Mouse (Mus musculus): Measurements from ENCODE around the gene G3bp2. TPM values are rescaled to one million over a fixed set of nuclear protein-coding genes. Genes with fewer than 3 reads are reported as not detected.

The G3bp2 gene
- total RNA-seq, 2 experiments from 2014 or later, result 59.1 to 61.2 TPM

- intact Hi-C loops (cut with DNase I), result no loop called here
Observed at GRCm38 (mm10) chr5:92050419-92050818, 33.1 kb downstream of the G3bp2 start.

GRCm38 (mm10) chr5:92043783-92044182 lies 39.7 kb downstream of the G3bp2 start, which contains the start of gene Cdkl2:
Gene Cdkl2 (minus strand): TSS chr5:92043883.
- no peak for DNase-seq
- intact Hi-C loops (cut with DNase I), result loop anchor here (2.0 to 5.0 kb wide), 2 partner anchors 39 to 81 kb away; partner anchors contain the start of genes G3bp2 and Rchy1

More at GRCm38 (mm10) chr5:92050419-92050818, 33.1 kb downstream of the G3bp2 start:
- no peak for DNase-seq

GRCm38 (mm10) chr5:92042377-92043348 lies 40.9 kb downstream of the G3bp2 start:
- intact Hi-C loops (cut with DNase I), result loop anchor here (2.0 to 5.0 kb wide), 2 partner anchors 40 to 80 kb away; partner anchors contain the start of genes G3bp2 and Rchy1
- DNase-seq, result peak; percentile 92 to 93

- no peak for DNase-seq
- intact Hi-C loops (cut with DNase I), result no loop called here
Observed at GRCm38 (mm10) chr5:92019960-92020359, 63.6 kb downstream of the G3bp2 start.

- intact Hi-C loops (cut with DNase I), result no loop called here
- no peak for DNase-seq
Observed at GRCm38 (mm10) chr5:92011756-92012155, 71.8 kb downstream of the G3bp2 start.

- no peak for DNase-seq
- intact Hi-C loops (cut with DNase I), result loop anchor here (5.0 kb wide), 1 partner anchor 263 kb away; no protein-coding TSS in a partner anchor
Observed at GRCm38 (mm10) chr5:92009827-92010226, 73.7 kb downstream of the G3bp2 start.

- intact Hi-C loops (cut with DNase I), result loop anchor here (5.0 kb wide), 1 partner anchor 536 kb away; no protein-coding TSS in a partner anchor
- peak; percentile 3 to 7 for DNase-seq
Observed at GRCm38 (mm10) chr5:92003011-92003410, 80.5 kb downstream of the G3bp2 start.

Other genes starting within 250 kb of the G3bp2 start
- 10 to 100 TPM; 30.5 to 31.6 TPM for gene Rchy1, start 120.7 kb downstream of the G3bp2 start, total RNA-seq (2021)
- gene Odaph, start 96.2 kb downstream of the G3bp2 start, total RNA-seq (2021), result not detected
- gene Cdkl2, start 39.8 kb downstream of the G3bp2 start, total RNA-seq (2021), result 1 to 10 TPM; 3.6 to 3.7 TPM
- gene Uso1, start 54.2 kb upstream of the G3bp2 start, total RNA-seq (2021), result 10 to 100 TPM; 38.7 to 40.2 TPM
- not detected for gene U90926, start 131.7 kb upstream of the G3bp2 start, total RNA-seq (2021)
- not detected for gene Ppef2, start 172.6 kb upstream of the G3bp2 start, total RNA-seq (2021)
- gene Naaa, start 194.5 kb upstream of the G3bp2 start, total RNA-seq (2021), result 10 to 100 TPM; 12.2 to 13.3 TPM
- 10 to 100 TPM; 11.1 to 12.5 TPM for gene Sdad1, start 226.8 kb upstream of the G3bp2 start, total RNA-seq (2021)
- 1 to 10 TPM; 1.4 to 2.7 TPM for gene Cxcl9, start 244.4 kb upstream of the G3bp2 start, total RNA-seq (2021)
- gene Art3, start 248.1 kb upstream of the G3bp2 start, total RNA-seq (2021), result 100 to 1,000 TPM; 751 to 829 TPM

All from heart, postnatal 36 days (tissue).